31 mouse cellular contexts compared by ENCODE assay signal in genomic region chr16:58628336-58628680, GRCm38 (mm10). TPM values are rescaled to one million over a fixed set of nuclear protein-coding genes. Genes with fewer than 3 reads are reported as not detected.
"Had no signal": no experiment of that assay in that cellular context is flagged by ENCODE, and none has a peak within 500 bp of the region (broad histone marks: within the 10 kb centered on the region; RNA-seq: fewer than 3 reads in every experiment).

No protein-coding gene starts in this region.

- H3K4me3 ChIP-seq: intestine, embryonic 15.5 days; layer of hippocampus, adult 2 months; left cerebral cortex, adult 2 months; midbrain, embryonic 12.5 days; midbrain, embryonic 15.5 days; neural tube, embryonic 12.5 days; neural tube, embryonic 15.5 days had no signal

- H3K9me3 ChIP-seq: intestine, embryonic 15.5 days; midbrain, embryonic 12.5 days; midbrain, embryonic 15.5 days; neural tube, embryonic 12.5 days; neural tube, embryonic 15.5 days had no signal

- H3K27me3 ChIP-seq: intestine, embryonic 15.5 days; midbrain, embryonic 12.5 days; midbrain, embryonic 15.5 days; neural tube, embryonic 12.5 days; neural tube, embryonic 15.5 days had no signal

- H3K4me1 ChIP-seq: intestine, embryonic 15.5 days; midbrain, embryonic 12.5 days; midbrain, embryonic 15.5 days; neural tube, embryonic 12.5 days; neural tube, embryonic 15.5 days had no signal

- H3K9ac ChIP-seq: intestine, embryonic 15.5 days; midbrain, embryonic 12.5 days; midbrain, embryonic 15.5 days; neural tube, embryonic 12.5 days; neural tube, embryonic 15.5 days had no signal

- DNase-seq: kidney, adult 11 months; kidney, adult 9 months; kidney, postnatal 14 days; kidney, postnatal 4 days; layer of hippocampus, adult 9-11 months; lung, adult 2 months; lung, postnatal 14 days; right cerebral cortex, adult 18-20 months; right cerebral cortex, postnatal 14 days; right cerebral cortex, postnatal 4 days; thymus, adult 2 months; thymus, postnatal 14 days; thymus, postnatal 4 days had no signal

- H3K36me3 ChIP-seq: intestine, embryonic 15.5 days; midbrain, embryonic 12.5 days; midbrain, embryonic 15.5 days; neural tube, embryonic 12.5 days; neural tube, embryonic 15.5 days had no signal

- H3K4me2 ChIP-seq: intestine, embryonic 15.5 days; midbrain, embryonic 12.5 days; midbrain, embryonic 15.5 days; neural tube, embryonic 12.5 days; neural tube, embryonic 15.5 days had no signal

- ATAC-seq: intestine, embryonic 15.5 days; midbrain, embryonic 15.5 days had no signal

- H3K27ac ChIP-seq: intestine, embryonic 15.5 days; layer of hippocampus, adult 2 months; left cerebral cortex, adult 2 months; macrophage; midbrain, embryonic 12.5 days; midbrain, embryonic 15.5 days; neural tube, embryonic 12.5 days; neural tube, embryonic 15.5 days; stomach, postnatal 0 days had no signal

RNA-seq across cellular contexts. Expression of gene E330017A01Rik, which starts 10.2 kb away (rescaled TPM):
- total RNA-seq: layer of hippocampus, adult 2 months; layer of hippocampus, postnatal 25 days; left cerebral cortex, adult 2 months; left cerebral cortex, postnatal 10 days; left cerebral cortex, postnatal 36 days; megakaryocyte, adult 5-6 weeks had no signal
- polyA plus RNA-seq: intestine, embryonic 15.5 days; kidney, embryonic 16.5 days; limb, embryonic 11.5 days; limb, embryonic 14.5 days; lung, adult 2 months; lung, embryonic 16.5 days; macrophage; midbrain, embryonic 12.5 days; midbrain, embryonic 15.5 days; neural tube, embryonic 15.5 days; stomach, embryonic 14.5 days; stomach, postnatal 0 days; thymus, adult 2 months had no signal

RNA-seq across cellular contexts. Expression of gene Gm813, which starts 11.5 kb away (rescaled TPM):
- total RNA-seq: layer of hippocampus, adult 2 months; layer of hippocampus, postnatal 25 days; left cerebral cortex, adult 2 months; left cerebral cortex, postnatal 10 days; left cerebral cortex, postnatal 36 days; megakaryocyte, adult 5-6 weeks had no signal
- polyA plus RNA-seq: intestine, embryonic 15.5 days; kidney, embryonic 16.5 days; limb, embryonic 11.5 days; limb, embryonic 14.5 days; lung, adult 2 months; lung, embryonic 16.5 days; macrophage; midbrain, embryonic 12.5 days; midbrain, embryonic 15.5 days; neural tube, embryonic 12.5 days; neural tube, embryonic 15.5 days; stomach, embryonic 14.5 days; stomach, postnatal 0 days; thymus, adult 2 months had no signal
